Mouse (Mus musculus): ENCODE measurements around the gene Oca2.

The Oca2 gene

GRCm38 (mm10) chr7:56381750-56382421, 142.3 kb downstream of the Oca2 start:
- in situ Hi-C loops (cut with MboI, MseI): no loop called here

GRCm38 (mm10) chr7:56382706-56383105, 143.1 kb downstream of the Oca2 start:
- in situ Hi-C loops (cut with MboI, MseI): no loop called here

GRCm38 (mm10) chr7:56388295-56388694, 148.7 kb downstream of the Oca2 start:
- in situ Hi-C loops (cut with MboI, MseI): no loop called here

GRCm38 (mm10) chr7:56418182-56418836, 178.7 kb downstream of the Oca2 start:
- in situ Hi-C loops (cut with MboI, MseI): no loop called here

- in situ Hi-C loops (cut with MboI, MseI): no loop called here
These were observed 179.8 kb downstream of the Oca2 start for GRCm38 (mm10) chr7:56419253-56419844.

GRCm38 (mm10) chr7:56421946-56422345, 182.4 kb downstream of the Oca2 start:
- in situ Hi-C loops (cut with MboI, MseI): no loop called here

- in situ Hi-C loops (cut with MboI, MseI): no loop called here
These were observed 184.0 kb downstream of the Oca2 start for GRCm38 (mm10) chr7:56423548-56423947.

- in situ Hi-C loops (cut with MboI, MseI): no loop called here
These were observed 221.4 kb downstream of the Oca2 start for GRCm38 (mm10) chr7:56460814-56461520.

- in situ Hi-C loops (cut with MboI, MseI): no loop called here
These were observed 258.7 kb downstream of the Oca2 start for GRCm38 (mm10) chr7:56498242-56498641.

- in situ Hi-C loops (cut with MboI, MseI): no loop called here
These were observed 259.8 kb downstream of the Oca2 start for GRCm38 (mm10) chr7:56499319-56499718.

- in situ Hi-C loops (cut with MboI, MseI): no loop called here
These were observed 260.2 kb downstream of the Oca2 start for GRCm38 (mm10) chr7:56499767-56500166.

- in situ Hi-C loops (cut with MboI, MseI): no loop called here
These were observed 260.9 kb downstream of the Oca2 start for GRCm38 (mm10) chr7:56500438-56500837.

GRCm38 (mm10) chr7:56518581-56518980, 279.0 kb downstream of the Oca2 start:
- in situ Hi-C loops (cut with MboI, MseI): loop anchor here (10.0 kb wide), 1 partner anchor 1376 kb away; no protein-coding TSS in a partner anchor

- in situ Hi-C loops (cut with MboI, MseI): loop anchor here (10.0 kb wide), 1 partner anchor 1375 kb away; no protein-coding TSS in a partner anchor
These were observed 280.2 kb downstream of the Oca2 start for GRCm38 (mm10) chr7:56519741-56520140.

- in situ Hi-C loops (cut with MboI, MseI): no loop called here
These were observed 295.3 kb downstream of the Oca2 start for GRCm38 (mm10) chr7:56534856-56535255.

GRCm38 (mm10) chr7:56549226-56549625, 309.7 kb downstream of the Oca2 start:
- in situ Hi-C loops (cut with MboI, MseI): no loop called here

- in situ Hi-C loops (cut with MboI, MseI): no loop called here
These were observed 312.2 kb downstream of the Oca2 start for GRCm38 (mm10) chr7:56551804-56552203.
